Mouse (Mus musculus) 3134 (cell line): ENCODE results near the gene Emid1.

Source experiments
- DNase-seq: peaks from one replicate; pipeline ENCODE4 v3.0.0-alpha.2; 2011; ENCODE audit warnings: low spot score; ENCODE audit not compliant: insufficient read length; ENCODE audit errors: extremely low read depth

Emid1 gene

GRCm38 (mm10) chr11:5164310-5164709 lies 12.3 kb upstream of the Emid1 start:
- no peak for DNase-seq

GRCm38 (mm10) chr11:5163421-5163820 lies 11.4 kb upstream of the Emid1 start:
- DNase-seq = no peak

- no peak for DNase-seq
These were observed 8.8 kb upstream of the Emid1 start for GRCm38 (mm10) chr11:5160722-5161485.

DNA sequence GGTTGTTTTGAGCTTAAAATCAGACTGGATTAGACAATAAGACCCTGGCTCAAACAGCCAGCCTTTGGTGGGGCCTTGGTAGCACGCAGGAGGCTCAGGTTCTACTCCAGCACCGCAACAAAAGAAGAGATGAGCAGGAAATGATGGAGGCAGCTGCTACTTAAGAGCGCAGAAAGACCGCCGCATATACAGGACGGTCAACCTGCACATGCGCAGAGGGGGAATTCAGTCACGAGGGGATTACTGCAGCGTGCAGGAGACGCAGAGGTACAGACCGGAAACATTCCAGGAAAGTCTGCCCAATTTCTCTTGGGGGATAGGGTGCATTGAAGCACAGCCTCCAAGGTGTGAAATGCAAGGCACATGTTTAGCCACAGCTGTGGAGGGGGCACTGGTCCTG lies 6.0 kb upstream of the Emid1 start:
- no peak for DNase-seq

GRCm38 (mm10) chr11:5154961-5155805 lies 3.1 kb upstream of the Emid1 start:
- DNase-seq = no peak

GRCm38 (mm10) chr11:5151247-5151630 lies 818 bp downstream of the Emid1 start:
- DNase-seq = no peak

GRCm38 (mm10) chr11:5150416-5151246 lies 1.4 kb downstream of the Emid1 start:
- DNase-seq = no peak

- no peak for DNase-seq
These were observed 2.1 kb downstream of the Emid1 start for GRCm38 (mm10) chr11:5149955-5150354.

DNA sequence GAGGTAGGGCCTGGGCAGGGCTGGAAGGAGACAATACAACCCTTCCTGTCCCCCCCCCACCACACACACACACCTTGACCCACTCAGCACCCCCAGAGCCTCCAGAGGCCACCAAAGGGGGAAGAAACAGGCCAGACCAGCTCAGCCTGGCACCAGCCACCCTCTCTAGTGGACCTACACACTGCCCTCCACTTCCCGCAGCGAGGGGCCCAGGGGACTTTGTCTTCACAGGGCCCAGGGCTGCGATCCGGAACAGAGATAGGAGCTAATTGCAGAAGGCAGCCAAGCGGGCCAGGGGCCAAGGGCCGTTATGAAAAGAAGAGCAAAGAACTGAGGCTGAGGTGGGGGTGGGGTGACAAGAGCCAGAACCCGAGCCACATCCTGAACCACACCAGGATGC lies 2.8 kb downstream of the Emid1 start:
- DNase-seq = no peak

DNA sequence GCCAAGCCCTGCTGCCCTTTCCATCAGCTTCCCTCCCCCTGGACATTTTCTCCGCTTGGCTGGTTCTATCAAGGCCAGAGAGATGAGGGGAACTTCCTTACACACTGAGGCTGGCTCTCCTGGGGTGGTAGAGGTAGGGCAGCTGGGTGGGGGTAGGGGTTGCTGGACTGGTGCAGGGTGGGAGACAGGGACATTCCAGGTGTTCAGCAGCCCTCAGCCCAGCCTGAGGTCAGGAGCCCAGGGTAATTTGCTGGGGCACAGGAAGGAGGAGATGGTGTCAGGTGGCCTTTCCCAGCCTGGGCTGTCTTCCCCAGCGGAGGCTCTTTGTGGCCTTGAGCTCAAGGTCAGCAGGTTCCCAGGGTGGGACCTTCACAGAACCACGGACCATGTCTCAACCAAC lies 6.5 kb downstream of the Emid1 start:
- DNase-seq = no peak

DNA sequence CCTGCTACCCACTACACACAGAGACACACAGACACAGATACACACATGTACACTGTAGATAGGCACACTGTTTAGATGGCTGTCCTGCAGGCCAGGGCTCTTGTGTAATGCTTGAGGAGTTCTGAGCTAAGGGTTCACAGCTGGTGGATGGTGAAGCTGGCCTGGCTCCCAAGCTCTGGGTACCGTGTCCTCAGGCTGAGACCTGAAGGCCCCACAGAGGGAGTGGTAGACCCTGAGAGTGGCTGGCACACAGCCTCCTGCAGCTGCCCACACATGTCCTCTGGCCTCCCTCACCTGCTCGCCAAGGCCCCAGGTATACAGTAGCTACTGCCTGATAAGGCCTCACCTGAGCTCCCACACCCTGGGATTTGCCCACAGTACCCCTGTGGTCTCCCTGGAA lies 10.1 kb downstream of the Emid1 start:
- no peak for DNase-seq

DNA sequence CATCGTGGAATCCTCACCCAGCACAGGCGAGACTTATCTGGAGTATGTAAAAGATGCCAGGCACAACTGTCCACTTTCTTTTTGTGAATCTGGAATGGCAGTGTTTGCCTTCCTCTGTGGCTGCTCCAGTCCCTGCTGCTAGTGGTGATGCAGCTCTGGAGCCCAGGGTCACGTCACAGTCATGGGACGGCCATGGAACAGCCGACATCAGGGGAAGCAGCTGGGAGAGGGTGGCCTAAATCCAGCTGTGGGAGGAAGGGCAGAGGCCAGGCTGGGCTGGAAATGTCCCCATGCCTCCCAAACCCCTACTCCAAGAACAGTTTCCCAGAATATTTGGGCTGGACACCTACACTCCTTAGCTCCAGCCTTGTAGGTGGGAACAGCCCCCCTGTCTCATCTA lies 10.8 kb downstream of the Emid1 start:
- DNase-seq = no peak

DNA sequence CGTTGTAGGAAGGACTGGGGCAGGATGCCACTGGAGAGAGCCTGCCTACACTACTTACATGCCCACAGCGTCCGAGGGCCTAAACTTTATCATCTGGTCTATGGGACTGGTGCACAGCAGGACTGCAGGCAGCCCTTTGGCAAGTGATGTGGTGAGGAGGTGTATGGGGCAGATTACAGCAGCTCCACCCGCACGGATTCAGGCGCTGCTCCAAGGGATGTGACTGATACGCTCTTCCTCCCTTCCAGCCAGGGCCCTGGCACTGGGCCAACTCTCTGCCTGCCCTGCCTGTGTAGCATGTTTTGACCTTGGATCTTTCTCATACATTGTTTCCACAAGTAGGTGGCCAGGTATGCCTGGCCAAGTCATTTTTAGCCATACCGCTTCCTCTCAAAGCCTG lies 11.4 kb downstream of the Emid1 start:
- no peak for DNase-seq

DNA sequence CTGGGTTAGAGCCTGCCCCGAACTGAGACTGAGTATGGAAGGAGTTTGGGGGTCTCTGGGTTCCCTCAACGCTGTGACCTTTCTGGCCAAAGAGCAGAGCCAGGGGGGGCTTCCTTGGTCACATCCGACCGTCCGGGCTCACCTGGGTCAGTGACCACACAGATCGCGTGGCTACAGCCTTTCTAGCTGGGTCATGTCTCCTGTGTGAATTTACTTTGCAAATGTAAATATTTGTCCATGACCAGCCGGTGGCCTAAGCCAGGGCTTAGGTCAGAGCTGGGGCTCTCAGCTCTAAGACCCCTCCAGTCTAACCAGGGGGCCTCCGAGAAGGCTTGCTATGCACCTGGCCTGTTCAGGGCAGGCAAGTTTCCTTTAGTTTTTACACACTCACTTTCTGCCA lies 12.7 kb downstream of the Emid1 start:
- no peak for DNase-seq

DNA sequence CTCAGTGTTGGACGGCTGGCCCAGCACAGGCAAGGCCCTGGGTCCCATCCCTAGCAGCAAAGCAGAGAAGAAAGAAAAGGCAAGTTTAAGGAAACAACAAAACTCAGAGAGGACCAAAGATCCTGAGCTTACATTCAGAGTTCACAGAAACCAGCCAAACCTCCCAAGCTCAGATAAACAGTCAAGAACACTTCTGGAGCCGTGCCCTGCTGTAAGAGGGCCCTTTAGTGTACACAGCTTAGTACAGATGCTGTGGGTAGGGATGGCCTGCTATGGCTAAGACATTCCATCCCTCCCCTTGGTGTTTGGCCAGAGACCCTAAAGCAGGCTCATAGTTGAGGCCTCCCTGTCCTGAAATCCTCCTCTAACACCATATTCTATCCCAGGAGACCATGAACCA lies 13.4 kb downstream of the Emid1 start:
- no peak for DNase-seq

DNA sequence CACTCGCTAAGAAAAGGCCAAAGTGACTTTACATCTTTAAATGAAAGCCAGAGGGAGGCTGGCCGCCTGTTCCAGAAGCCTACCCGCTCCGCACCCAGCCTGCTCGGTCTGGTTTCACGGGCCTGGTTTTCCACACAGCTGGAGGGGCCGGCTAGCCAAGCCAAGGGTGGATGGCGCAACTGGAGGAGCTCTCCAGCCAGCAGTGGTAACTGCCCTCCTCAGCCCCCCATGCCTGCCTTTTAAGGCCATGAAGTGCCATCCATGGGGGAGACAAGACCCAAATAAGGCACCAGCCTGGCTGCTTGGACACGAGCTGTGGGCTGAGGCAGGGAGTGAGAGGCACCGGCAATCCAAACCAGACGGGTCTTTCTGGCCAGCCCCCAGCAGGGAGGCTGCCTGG lies 16.1 kb downstream of the Emid1 start:
- no peak for DNase-seq

DNA sequence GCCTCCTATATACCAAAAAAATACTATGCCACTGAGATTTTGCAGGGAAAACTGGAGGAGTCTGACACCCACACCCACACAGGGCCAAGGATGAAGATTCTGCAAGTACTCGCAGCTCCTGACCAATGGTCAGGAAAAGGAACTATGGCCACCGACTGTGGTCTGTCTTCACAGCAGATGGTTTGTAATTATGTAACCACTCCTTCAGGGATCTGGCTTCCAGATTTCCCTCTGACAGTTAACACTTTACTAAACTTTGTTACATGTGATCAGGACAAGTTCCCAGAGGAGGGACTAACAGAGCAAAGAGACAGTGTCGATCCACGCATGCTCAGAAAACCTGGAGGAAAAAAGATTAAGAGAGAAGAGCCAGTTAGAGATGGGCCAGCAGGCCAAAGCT lies 19.3 kb downstream of the Emid1 start:
- DNase-seq = no peak

- no peak for DNase-seq
These were observed 21.9 kb downstream of the Emid1 start for GRCm38 (mm10) chr11:5130111-5130665.

DNA sequence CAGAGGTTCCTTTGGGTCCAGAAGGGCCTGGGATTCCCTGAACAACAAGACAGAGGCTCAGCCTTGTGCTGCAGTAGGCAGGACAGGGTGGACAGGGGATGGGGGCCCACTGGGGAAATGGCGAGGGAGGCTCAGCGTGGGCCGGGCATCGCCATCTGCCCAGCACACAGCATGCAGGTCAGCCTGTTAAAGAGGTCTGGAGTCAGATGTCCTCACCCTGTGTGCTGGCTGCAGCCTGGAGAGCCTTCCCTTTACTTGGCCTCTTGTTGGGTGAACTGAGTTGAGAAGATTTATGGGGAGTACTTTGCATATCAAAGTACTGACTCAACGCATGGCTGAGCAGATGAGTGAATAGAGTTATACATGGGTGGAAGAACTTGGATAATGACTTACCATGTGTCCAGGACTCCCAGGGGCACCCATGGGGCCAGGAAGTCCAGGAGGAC lies 23.0 kb downstream of the Emid1 start:
- DNase-seq = no peak

GRCm38 (mm10) chr11:5125713-5126112 lies 26.3 kb downstream of the Emid1 start:
- DNase-seq = no peak
